Mouse (Mus musculus): ENCODE data around the gene Ccdc34.
"Not testable (repeated sequence)": the region's sequence is repeated elsewhere in the genome, so short reads cannot be mapped to it uniquely, and the experiment has no call there.

The Ccdc34 gene

GRCm38 (mm10) chr2:110085701-110086143 is 68.1 kb downstream of the Ccdc34 start:
- DNase-seq = no peak

GRCm38 (mm10) chr2:110114133-110114532 is 96.5 kb downstream of the Ccdc34 start:
- DNase-seq = no peak

GRCm38 (mm10) chr2:110129396-110129795 is 111.8 kb downstream of the Ccdc34 start:
- no peak for DNase-seq

DNA sequence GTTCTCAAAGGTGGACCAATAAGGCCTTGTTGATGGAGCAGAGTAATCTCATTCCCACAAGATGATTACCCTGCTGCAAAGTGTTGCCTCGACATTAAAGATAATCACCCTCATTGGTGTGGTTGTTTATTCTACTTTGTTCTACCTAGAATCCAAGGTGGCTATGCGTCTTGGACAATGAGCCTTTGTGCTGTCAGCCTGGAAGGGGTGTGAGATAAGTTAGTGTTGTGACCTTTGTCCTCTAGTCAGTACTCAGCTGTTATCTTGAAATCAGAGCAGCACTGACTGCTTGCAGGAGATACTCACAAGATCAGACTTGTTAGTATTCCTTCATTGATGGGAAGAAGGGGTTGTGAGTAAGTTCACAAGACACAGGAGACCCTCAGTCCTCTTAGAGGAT is 114.0 kb downstream of the Ccdc34 start:
- no peak for DNase-seq

DNA sequence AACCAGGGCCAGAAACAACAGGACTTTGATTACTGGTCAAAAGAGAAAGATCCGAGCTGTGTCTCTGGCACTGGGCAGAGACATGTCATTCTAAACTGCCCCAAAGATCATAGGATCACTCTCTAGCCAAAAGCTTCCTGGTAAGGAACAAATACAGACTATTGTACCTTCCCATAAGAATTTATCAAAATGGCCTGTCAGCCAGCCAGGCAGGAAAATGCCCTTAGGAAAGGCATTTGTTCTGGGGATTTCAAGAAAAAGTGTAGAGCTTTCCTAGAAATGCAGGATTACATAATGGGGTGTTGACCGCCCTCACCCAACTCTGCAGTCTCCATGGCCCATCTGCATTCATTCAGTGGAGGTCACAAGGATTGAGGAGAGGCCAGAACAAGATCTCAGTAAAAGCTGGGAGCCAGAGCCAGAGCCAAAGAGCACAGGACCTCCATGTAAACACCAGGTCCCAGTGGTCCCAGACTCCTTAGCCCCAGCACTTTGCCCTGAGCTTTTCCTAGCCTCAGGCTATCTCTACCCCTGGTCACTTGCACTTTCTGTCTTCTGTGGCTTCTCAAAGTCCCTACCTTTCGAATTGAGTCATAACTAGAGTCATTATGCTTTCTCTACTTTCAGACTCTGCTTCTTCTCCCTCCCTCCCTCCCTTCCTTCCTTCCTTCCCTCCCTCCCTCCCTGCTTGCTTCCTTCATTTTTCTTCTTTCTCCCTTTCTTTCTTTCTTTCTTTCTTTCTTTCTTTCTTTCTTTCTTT is 115.9 kb downstream of the Ccdc34 start:
- no peak for DNase-seq

DNA sequence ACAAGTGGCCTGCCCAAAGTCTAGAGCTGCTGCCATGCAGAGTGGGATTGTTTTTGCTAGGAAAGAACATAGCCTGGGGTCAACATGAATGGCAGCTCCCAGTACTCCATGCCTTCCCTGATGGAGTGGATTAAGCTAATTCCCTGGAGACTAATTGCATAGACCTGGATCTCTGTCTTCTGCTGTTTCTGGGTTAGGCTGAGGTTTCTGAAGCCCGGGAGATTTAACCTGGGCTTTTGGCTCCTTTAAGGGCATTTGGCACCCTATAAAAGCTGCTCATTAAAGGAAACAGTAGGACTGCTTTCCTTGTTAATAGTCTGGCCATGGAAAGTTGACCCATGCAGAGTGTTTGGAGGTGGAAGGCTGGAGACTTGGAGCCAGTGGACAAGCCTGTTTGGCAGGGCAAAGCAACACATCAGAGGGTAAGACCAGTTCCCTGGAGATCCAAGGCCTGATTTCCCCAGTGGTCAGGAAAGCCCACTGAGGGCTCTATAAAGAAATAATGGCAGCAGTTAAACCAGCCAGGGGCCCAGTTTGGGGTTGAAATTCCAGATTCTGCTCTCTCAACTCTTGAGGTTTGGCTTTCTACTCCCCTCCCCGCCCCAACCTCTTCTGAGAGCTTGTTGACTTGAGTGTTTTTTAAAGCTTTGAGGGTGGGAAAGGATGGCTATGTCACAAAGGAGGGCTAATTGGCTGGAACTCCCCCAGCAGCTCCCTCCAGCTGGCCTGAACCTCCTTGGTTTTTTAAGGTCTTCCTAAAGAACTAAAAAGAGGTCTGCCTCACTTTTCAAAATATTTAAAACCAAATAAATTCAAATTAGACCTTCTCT is 117.4 kb downstream of the Ccdc34 start:
- DNase-seq = no peak

DNA sequence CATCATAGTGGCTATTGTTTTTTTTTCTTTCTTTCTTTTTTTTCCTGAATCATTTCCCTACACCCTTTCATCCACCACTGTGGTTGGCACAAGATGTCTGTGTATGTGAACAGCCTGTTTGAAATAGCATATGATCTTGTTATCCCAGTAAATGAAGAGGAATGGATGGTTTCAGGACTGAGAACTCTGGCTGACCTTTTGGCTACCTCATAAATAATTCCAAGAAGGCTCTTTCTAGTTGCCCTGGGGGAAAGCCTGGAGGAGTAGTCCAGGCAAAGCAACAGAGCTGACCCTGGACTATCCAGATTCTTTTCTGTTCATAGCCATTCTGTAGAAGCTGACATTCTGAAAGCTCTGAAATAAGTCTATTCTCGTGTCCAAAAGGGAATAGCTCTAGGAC is 119.7 kb downstream of the Ccdc34 start:
- no peak for DNase-seq

- DNase-seq = no peak
These were observed 120.5 kb downstream of the Ccdc34 start for GRCm38 (mm10) chr2:110138096-110138495.

DNA sequence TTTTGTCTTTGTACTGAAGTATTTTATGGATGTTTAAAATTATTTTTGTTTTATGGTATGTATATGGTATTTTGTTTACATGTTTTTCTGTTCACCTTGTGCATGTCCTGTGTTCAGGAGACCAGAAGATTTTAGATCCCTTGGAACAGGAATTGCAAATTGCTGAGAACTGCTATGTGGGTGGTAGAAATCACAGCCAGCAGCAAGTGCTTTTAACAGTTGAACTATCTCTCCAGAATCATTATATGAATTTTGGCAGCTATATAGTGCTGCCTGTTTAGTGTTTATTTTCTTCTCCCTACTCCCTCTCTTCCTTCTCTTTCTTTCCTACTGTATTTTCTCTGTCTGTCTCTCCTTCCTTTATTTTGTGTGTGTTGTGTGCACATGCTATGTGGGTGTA is 130.4 kb downstream of the Ccdc34 start:
- not testable (repeated sequence) for DNase-seq

- DNase-seq = no peak
These were observed 131.6 kb downstream of the Ccdc34 start for GRCm38 (mm10) chr2:110149246-110149645.

- DNase-seq = no peak
These were observed 138.7 kb downstream of the Ccdc34 start for GRCm38 (mm10) chr2:110156321-110156720.

- no peak for DNase-seq
These were observed 147.4 kb downstream of the Ccdc34 start for GRCm38 (mm10) chr2:110165003-110165402.

DNA sequence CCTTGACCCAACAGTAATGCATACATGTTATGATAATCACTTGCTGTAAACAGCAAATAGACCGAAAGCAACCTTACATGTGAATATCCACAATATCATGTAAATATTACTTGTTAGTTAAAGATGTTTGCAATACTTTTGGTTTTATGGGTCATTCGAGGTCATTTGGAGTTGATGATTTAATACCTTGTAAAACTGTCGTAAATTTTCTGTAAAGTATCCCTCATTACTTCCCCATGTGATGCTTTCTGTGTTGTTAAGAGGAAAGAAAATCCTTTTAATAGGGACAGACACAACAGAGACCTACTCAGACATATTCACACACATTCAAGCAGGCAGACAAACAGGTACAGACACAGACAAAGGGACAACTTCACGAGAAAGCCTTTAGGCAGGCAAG is 150.1 kb downstream of the Ccdc34 start:
- DNase-seq = no peak

DNA sequence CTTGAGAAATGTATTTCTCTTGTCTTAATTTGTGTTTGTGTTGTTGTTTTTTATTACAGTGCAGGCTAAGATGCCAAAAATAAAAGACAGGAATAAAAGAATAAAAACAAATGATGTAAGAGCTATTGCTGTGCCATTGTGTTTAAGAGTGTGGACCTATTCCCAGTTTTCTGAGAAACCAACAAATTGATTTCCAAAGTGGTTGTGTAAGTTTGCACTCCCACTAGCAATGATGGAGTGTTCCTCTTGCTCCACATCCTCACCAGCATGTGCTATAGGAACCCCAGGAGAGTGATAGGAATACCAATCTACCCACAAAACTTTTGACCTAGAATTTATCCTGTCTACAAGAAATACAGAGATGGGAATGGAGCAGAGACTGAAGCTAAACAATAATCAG is 150.7 kb downstream of the Ccdc34 start:
- no peak for DNase-seq

- DNase-seq = no peak
These were observed 154.8 kb downstream of the Ccdc34 start for GRCm38 (mm10) chr2:110172456-110172855.

DNA sequence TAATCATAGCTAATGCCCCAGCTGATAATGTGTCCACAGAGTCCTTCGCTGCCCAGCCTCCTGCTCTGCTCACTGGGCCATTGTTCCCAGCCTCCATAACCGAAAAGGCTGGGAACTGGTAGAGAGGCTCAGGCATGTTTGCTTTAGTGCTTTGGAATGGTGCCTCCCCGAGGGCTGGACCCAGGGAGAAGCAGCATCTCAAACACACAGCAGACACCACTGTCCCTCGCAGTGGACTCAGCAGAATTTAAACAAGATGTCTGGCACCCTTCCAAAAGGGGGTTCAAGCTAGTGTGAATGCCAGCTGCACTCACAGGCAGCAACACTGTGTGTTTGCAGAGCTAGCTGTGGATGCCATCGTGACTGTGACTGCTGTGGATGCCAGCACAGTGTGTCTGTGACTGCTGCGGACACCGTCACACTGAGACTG is 156.2 kb downstream of the Ccdc34 start:
- DNase-seq = no peak

DNA sequence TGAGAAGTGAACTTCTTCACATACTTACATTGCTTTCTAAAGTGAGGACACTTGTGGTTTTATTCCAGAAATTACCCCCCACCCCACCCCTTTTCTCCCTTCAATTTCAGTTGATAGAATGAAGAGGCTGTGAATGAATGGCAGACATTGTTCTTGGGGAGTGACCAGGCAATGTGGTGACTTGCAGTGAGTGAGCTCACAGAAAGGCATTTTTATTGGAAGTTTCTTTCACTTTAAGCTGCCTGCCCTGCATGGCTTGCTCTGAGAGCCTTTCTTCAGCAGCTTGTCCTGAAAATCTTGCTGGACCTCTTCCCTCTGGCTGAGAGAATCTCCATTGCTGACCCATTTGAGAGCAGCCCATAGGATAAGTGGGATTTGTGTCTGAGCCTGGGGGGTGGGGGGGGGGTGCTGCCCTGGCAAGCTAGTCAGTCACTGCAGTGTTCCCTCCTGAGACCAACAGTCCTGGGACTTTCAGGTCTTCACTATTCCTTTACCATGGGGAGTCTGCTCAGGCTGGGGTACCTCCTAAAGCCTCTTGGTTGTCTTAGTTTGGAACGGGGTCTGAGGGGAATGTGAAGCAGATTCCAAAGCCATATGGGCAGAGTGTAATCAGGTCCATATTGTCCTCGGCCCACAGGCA is 159.3 kb downstream of the Ccdc34 start:
- DNase-seq = no peak

GRCm38 (mm10) chr2:110177406-110177805 is 159.8 kb downstream of the Ccdc34 start:
- DNase-seq = no peak

GRCm38 (mm10) chr2:110177879-110178278 is 160.3 kb downstream of the Ccdc34 start:
- no peak for DNase-seq

- no peak for DNase-seq
These were observed 162.2 kb downstream of the Ccdc34 start for GRCm38 (mm10) chr2:110179669-110180315.

DNA sequence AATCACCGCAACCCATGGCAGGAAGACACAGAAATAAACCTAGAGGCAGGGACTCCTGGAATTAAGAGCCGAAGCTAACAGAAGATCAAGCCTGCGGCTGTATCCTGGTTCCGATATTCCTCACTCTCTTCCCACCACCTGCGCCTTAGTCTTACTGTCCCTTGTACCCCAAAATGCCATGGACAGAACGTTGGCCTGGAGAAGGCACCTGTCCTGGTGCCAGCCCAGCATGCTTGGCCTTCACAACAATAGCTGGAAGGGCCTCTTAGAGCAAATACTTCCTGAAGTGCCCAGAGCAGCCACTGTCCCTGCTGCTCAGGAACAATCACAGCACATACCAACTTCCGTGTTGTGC is 162.7 kb downstream of the Ccdc34 start:
- DNase-seq = no peak

GRCm38 (mm10) chr2:110181666-110182065 is 164.0 kb downstream of the Ccdc34 start:
- no peak for DNase-seq

GRCm38 (mm10) chr2:110182248-110182647 is 164.6 kb downstream of the Ccdc34 start:
- DNase-seq = no peak
